Mouse (Mus musculus) c-Kit-positive CD71-positive TER-119-positive erythroid progenitor cells, embryonic 14.5 days (primary cell): Measurements from ENCODE around the gene Pon1.

Experiments used
- DNase-seq: peaks from one replicate; pipeline ENCODE4 v3.0.0-alpha.2; 2013; ENCODE audit warnings: low spot score

Pon1 gene

GRCm38 (mm10) chr6:5134986-5135385 is 58.8 kb downstream of the Pon1 start:
- no peak for DNase-seq

GRCm38 (mm10) chr6:5129364-5130093 is 64.2 kb downstream of the Pon1 start:
- DNase-seq = no peak

- no peak for DNase-seq
Measured at GRCm38 (mm10) chr6:5120229-5120628, 73.5 kb downstream of the Pon1 start.

GRCm38 (mm10) chr6:5119181-5119910 is 74.4 kb downstream of the Pon1 start:
- no peak for DNase-seq
